8 mouse cellular contexts compared by ENCODE assay signal in genomic region chr5:96997310-96997801, GRCm38 (mm10). TPM values are rescaled to one million over a fixed set of nuclear protein-coding genes. Genes with fewer than 3 reads are reported as not detected.
DNase-seq lines count a peak whose midpoint lies in the region; ATAC-seq and TF ChIP-seq lines count a peak whose summit lies in the region.

Gene Bmp2k (plus strand): TSS chr5:96997689.

- peak within 1 kb of the TSS; percentile 81 for H3K9ac ChIP-seq in kidney, embryonic 15.5 days

- H3K4me3 ChIP-seq in C2C12 (ENCODE audit: insufficient read depth, poor library complexity, severe bottlenecking) = peak within 1 kb of the TSS; percentile 51
- peak within 1 kb of the TSS; percentile 69 for H3K4me3 ChIP-seq in embryonic fibroblast, embryonic 13.5 days (ENCODE audit: insufficient read depth, low read length)
- peak within 1 kb of the TSS; percentile 93 for H3K4me3 ChIP-seq in heart, embryonic 10.5 days
- H3K4me3 ChIP-seq in kidney, embryonic 15.5 days (replicated peaks) = peak within 1 kb of the TSS; percentile 85

- WGBS in heart, embryonic 10.5 days = 3% methylated on average over 65 of the region's 78 CpGs
- under 1% methylated on average over 72 of the region's 78 CpGs for WGBS in kidney, embryonic 15.5 days

- H3K9me3 ChIP-seq in heart, embryonic 10.5 days = no peaks in the 10 kb centered on the region
- no peaks in the 10 kb centered on the region for H3K9me3 ChIP-seq in kidney, embryonic 15.5 days (replicated peaks)

- H3K4me1 ChIP-seq in embryonic fibroblast, embryonic 13.5 days (ENCODE audit: control insufficient read depth, insufficient read depth, low read length) = peaks cover 14% of the 10 kb centered on the region
- peaks cover 19% of the 10 kb centered on the region for H3K4me1 ChIP-seq in heart, embryonic 10.5 days
- peaks cover 36% of the 10 kb centered on the region for H3K4me1 ChIP-seq in kidney, embryonic 15.5 days

- ATAC-seq in kidney, embryonic 15.5 days (replicated peaks; ENCODE audit: low FRiP score) = peak; percentile 97

- peak within 1 kb of the TSS; percentile 80 for H3K27ac ChIP-seq in embryonic fibroblast, embryonic 13.5 days (ENCODE audit: insufficient read depth, low read length)
- peak within 1 kb of the TSS; percentile 97 for H3K27ac ChIP-seq in heart, embryonic 10.5 days
- H3K27ac ChIP-seq in kidney, embryonic 15.5 days = peak within 1 kb of the TSS; percentile 89

- H3K79me2 ChIP-seq in C2C12 (ENCODE audit: control insufficient read depth, insufficient read depth) = peaks cover 46% of the 10 kb centered on the region

- peak within 1 kb of the TSS; percentile 68 for H3K4me2 ChIP-seq in kidney, embryonic 15.5 days

- H3K79me3 ChIP-seq in C2C12 (ENCODE audit: low read depth) = peaks cover 21% of the 10 kb centered on the region

- peak within 1 kb of the TSS; percentile 98 for H3ac ChIP-seq in C2C12 (ENCODE audit: control insufficient read depth, insufficient read length, low read depth)

- TF ChIP-seq CTCF in C2C12 (IDR thresholded peaks at IDR 0.05; ENCODE audit: control insufficient read depth, insufficient read depth, insufficient read length) = no peak
- TF ChIP-seq CTCF in embryonic fibroblast, embryonic 13.5 days (IDR thresholded peaks at IDR 0.05; ENCODE audit: borderline replicate concordance, insufficient read depth, low read length) = no peak

- H3K36me3 ChIP-seq in C2C12 (ENCODE audit: control insufficient read depth, insufficient read depth) = no peaks in the 10 kb centered on the region
- H3K36me3 ChIP-seq in heart, embryonic 10.5 days = no peaks in the 10 kb centered on the region
- H3K36me3 ChIP-seq in kidney, embryonic 15.5 days = no peaks in the 10 kb centered on the region

- DNase-seq in brain, adult 2 months (ENCODE audit: low read depth, low spot score) = peak; percentile 92
- peak; percentile 95 for DNase-seq in heart, embryonic 10.5 days (ENCODE audit: low spot score)
- DNase-seq in liver = peak; percentile 98
- peak; percentile 48 to 78 for DNase-seq in monocyte, adult 2 months (ENCODE audit: low read depth in 1 of 2, low spot score in 2 of 2)
- peak; percentile 87 to 90 for DNase-seq in spleen, postnatal 14 days (ENCODE audit: low spot score in 2 of 2)

- TF ChIP-seq POLR2A in embryonic fibroblast, embryonic 13.5 days (IDR thresholded peaks at IDR 0.05; ENCODE audit: low read depth, low read length) = peak; percentile 76

- H3K27me3 ChIP-seq in C2C12 (ENCODE audit: control insufficient read depth, insufficient read depth, insufficient read length) = no peaks in the 10 kb centered on the region
- H3K27me3 ChIP-seq in heart, embryonic 10.5 days (ENCODE audit: insufficient read depth, poor library complexity, severe bottlenecking) = peaks cover 15% of the 10 kb centered on the region; the same call in 1 of the 2 replicates
- no peaks in the 10 kb centered on the region for H3K27me3 ChIP-seq in kidney, embryonic 15.5 days

TF ChIP-seq in C2C12, 6 proteins besides CTCF, POLR2A, EP300 and RAD21:
- TF ChIP-seq MAX (IDR thresholded peaks at IDR 0.05) = no peak
- TF ChIP-seq USF1 (IDR thresholded peaks at IDR 0.05; ENCODE audit: low read depth) = peak; percentile 91

RNA-seq across cellular contexts. Expression of gene Bmp2k, which starts in this region (rescaled TPM):
- polyA plus RNA-seq in C2C12 (2012; fragmentation: generic; extraction: Trizol) = 5.9 TPM
- 13.5 and 13.6 TPM in 2 replicates for polyA plus RNA-seq in embryonic fibroblast, embryonic 13.5 days (2011; ENCODE audit: insufficient read length, low read depth, missing spikeins)
- polyA plus RNA-seq in heart, embryonic 10.5 days (2016; fragmentation: Nextera tagmentation; extraction: Ambion mirVana) = 10.2 and 12.3 TPM in 2 replicates
- 10.1 and 10.2 TPM in 2 replicates for polyA plus RNA-seq in kidney, embryonic 15.5 days (2015; fragmentation: Nextera tagmentation; extraction: Ambion mirVana)

Comparison
In these comparisons a context has a peak if more than half of its experiments do, and no peak if none do; other contexts are left out.
1. Peak in every context shown above with its lines: DNase-seq, ATAC-seq, H3K4me3 ChIP-seq and H3K27ac ChIP-seq.